Mouse (Mus musculus): ENCODE data around the gene Fndc1. TPM values are rescaled to one million over a fixed set of nuclear protein-coding genes. Genes with fewer than 3 reads are reported as not detected.
A peak's percentile ranks its signal among the peaks of the same experiment; 100 is the strongest.

Gene Fndc1
- polyA plus RNA-seq, 1 experiment: not detected

DNA sequence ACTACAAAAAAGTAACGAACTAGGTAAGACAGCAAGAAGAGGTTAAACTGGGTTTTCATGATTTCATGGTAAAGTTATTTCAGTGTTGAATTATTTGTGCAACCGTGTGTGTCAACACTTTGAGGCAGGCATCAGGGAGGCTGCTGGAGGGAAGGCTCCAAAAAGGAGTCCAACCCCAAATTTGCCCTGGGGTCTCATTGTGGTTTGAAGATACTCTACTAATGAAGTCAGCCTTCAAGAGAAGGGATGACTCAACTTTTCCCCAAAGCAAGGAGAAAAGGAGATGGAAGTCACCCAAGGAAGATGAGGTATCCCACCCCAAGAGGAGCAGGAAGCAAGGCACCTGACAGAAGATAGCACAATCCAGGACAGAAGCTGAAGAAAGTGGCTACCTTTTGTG is 31.9 kb downstream of the Fndc1 start:
- Histone ChIP-seq H3K4me3 (replicated peaks) (no peak overlapping the region), H3K4me1 (no peaks in the 10 kb centered on the region), H3K9me3 (no peaks in the 10 kb centered on the region), H3K27me3 (replicated peaks) (no peaks in the 10 kb centered on the region), H3K36me3 (replicated peaks; ENCODE audit: low read length) (no peaks in the 10 kb centered on the region)
- TF ChIP-seq FLI1 (IDR thresholded peaks at IDR 0.05; ENCODE audit: low read length): no peak

DNA sequence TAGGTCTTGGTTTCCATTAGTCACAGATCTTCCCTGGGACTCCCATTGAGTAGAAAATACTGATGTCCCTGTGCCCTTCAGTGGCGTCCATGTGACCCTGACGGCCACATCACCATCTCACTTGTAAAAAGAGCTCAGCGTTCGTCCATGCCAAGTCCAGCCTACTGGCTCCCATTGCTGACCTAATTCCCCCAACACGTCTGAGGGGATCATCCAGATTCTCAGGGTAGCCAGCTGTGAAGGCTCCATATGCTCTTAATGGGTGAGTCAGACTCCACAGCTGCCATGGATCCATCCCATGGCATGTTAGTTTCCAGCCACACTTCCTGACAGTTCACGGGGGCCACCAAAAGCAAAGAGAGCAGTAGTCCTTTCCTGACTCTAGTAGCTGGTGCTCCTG is 33.0 kb downstream of the Fndc1 start:
- no peak overlapping the region for H3K4me3 ChIP-seq (replicated peaks)
- H3K4me1 ChIP-seq: no peaks in the 10 kb centered on the region
- no peaks in the 10 kb centered on the region for H3K27me3 ChIP-seq (replicated peaks)
- no peaks in the 10 kb centered on the region for H3K9me3 ChIP-seq
- no peak for TF ChIP-seq FLI1 (IDR thresholded peaks at IDR 0.05; ENCODE audit: low read length)
- TF ChIP-seq GATA1 (IDR thresholded peaks at IDR 0.05; ENCODE audit: borderline replicate concordance, low read length): no peak
- H3K36me3 ChIP-seq (replicated peaks; ENCODE audit: low read length): no peaks in the 10 kb centered on the region

DNA sequence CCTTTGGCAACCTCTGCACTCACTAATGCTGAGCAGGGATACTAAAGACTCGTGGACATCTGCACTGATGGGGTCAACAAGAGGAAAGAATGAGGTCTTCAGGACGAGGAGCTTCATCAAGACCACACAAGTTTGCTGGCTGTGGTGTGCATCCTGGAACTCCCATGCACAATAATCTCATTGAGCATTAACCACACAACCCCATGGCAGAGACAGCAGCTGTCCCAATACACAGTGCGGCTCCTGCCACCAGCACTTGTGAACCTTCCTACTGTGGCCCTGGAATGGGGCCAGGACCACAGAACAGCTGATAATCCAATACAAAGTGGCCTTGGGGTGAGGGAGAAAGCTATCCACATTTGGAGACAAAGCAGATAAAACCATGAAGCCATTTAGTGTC is 36.6 kb downstream of the Fndc1 start:
- Histone ChIP-seq H3K9me3 (no peaks in the 10 kb centered on the region), H3K36me3 (replicated peaks; ENCODE audit: low read length) (no peaks in the 10 kb centered on the region), H3K4me1 (no peaks in the 10 kb centered on the region), H3K4me3 (replicated peaks) (no peak overlapping the region), H3K27me3 (replicated peaks) (no peaks in the 10 kb centered on the region)
- TF ChIP-seq FLI1 (IDR thresholded peaks at IDR 0.05; ENCODE audit: low read length) (no peak), GATA1 (IDR thresholded peaks at IDR 0.05; ENCODE audit: borderline replicate concordance, low read length) (no peak)

DNA sequence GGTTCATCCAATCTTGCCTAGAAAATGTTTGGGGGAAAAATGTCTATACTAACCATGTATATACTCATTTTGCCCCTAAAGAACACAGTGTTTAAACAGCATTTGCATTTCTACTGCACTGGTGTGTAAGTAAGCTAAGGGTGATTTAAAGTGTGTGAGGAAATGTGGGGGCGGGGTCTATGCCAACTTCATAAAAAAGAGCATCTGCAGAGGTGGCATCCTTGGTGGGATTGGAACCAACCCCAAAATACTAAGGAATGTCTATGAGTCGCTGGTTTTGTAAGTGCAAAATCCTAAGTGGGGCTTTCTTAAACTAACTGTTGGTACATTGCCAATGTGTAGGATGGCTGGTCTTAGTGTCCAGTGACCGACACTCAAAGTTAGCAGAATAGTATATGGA is 53.0 kb downstream of the Fndc1 start:
- Histone ChIP-seq H3K27me3 (replicated peaks) (no peaks in the 10 kb centered on the region), H3K36me3 (replicated peaks; ENCODE audit: low read length) (no peaks in the 10 kb centered on the region), H3K4me3 (replicated peaks) (no peak overlapping the region), H3K4me1 (no peaks in the 10 kb centered on the region), H3K9me3 (peaks cover 4% of the 10 kb centered on the region; the same call in 1 of the 2 replicates)
- no peak for TF ChIP-seq FLI1 (IDR thresholded peaks at IDR 0.05; ENCODE audit: low read length)
- no peak for TF ChIP-seq GATA1 (IDR thresholded peaks at IDR 0.05; ENCODE audit: borderline replicate concordance, low read length)

DNA sequence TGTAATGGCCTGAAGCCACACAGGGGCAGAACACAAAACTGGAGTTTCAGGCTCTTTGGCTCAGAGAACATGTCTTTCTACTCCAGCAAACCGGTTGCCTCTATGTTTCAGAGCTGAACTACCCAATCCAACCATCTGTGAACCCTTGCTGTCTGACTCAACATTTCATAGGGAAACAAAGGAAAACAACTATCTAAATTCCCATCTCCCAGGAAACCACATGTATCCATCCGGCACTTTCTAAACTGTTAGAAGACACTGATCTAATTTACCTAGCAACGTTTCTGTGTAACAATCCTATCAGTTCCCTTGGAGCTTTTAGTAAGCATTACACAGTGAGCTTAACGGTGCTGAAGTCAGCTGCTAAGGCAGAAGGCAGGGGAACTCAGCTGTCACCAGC is 67.3 kb downstream of the Fndc1 start:
- no peaks in the 10 kb centered on the region for H3K9me3 ChIP-seq
- H3K27me3 ChIP-seq (replicated peaks): no peaks in the 10 kb centered on the region
- H3K4me1 ChIP-seq: no peaks in the 10 kb centered on the region
- H3K4me3 ChIP-seq (replicated peaks): peak overlapping the region; percentile 25
- no peaks in the 10 kb centered on the region for H3K36me3 ChIP-seq (replicated peaks; ENCODE audit: low read length)
- no peak for TF ChIP-seq GATA1 (IDR thresholded peaks at IDR 0.05; ENCODE audit: borderline replicate concordance, low read length)
- no peak for TF ChIP-seq FLI1 (IDR thresholded peaks at IDR 0.05; ENCODE audit: low read length)

DNA sequence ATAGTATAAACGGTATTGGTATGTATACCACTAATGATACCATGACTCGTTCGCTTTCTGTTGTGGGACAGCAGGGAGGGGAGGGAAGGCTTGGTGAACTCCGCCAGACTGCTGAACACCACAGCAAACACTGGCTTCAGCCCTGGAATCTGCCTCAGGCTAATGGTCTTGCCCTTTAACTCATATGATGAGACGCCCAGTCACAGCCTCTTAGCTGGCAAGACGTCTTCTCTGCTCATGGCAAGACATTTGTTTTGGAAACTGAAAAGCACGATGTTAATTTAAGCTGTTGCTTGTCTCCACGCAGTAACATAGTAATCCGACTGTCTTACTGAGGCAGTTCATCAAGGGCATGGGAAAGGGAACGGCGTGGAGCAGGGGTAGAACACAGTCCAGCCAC is 72.1 kb downstream of the Fndc1 start:
- TF ChIP-seq FLI1 (IDR thresholded peaks at IDR 0.05; ENCODE audit: low read length): no peak
- no peak for TF ChIP-seq GATA1 (IDR thresholded peaks at IDR 0.05; ENCODE audit: borderline replicate concordance, low read length)

DNA sequence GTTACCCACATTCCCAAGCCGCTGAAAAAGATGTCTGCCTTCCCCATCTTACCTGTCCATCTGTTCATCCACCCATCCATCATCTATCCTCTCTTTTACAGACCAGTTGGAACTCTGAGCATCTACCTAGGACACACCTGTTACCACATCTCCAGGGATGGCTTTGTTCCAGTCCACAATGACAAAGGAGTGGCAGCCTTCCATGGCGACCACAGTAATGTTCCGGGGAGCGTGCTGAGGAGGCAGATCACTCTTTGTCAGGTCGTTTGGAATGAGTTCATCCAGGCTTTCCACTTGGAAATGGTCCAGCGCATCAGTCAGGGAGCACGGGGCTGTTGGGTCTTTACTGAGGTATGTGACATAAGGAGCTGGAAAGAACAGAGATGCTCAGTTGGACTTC is 73.7 kb downstream of the Fndc1 start:
- H3K27me3 ChIP-seq (replicated peaks): no peaks in the 10 kb centered on the region
- no peaks in the 10 kb centered on the region for H3K4me1 ChIP-seq
- no peaks in the 10 kb centered on the region for H3K36me3 ChIP-seq (replicated peaks; ENCODE audit: low read length)
- no peak for TF ChIP-seq GATA1 (IDR thresholded peaks at IDR 0.05; ENCODE audit: borderline replicate concordance, low read length)
- no peak for TF ChIP-seq FLI1 (IDR thresholded peaks at IDR 0.05; ENCODE audit: low read length)
- no peak overlapping the region for H3K4me3 ChIP-seq (replicated peaks)
- H3K9me3 ChIP-seq: peaks cover 25% of the 10 kb centered on the region

More for the DNA sequence above, 72.1 kb downstream of the Fndc1 start:
- no peaks in the 10 kb centered on the region for H3K4me1 ChIP-seq
- H3K36me3 ChIP-seq (replicated peaks; ENCODE audit: low read length): no peaks in the 10 kb centered on the region
- no peaks in the 10 kb centered on the region for H3K27me3 ChIP-seq (replicated peaks)
- H3K9me3 ChIP-seq: peaks cover 19% of the 10 kb centered on the region
- no peak overlapping the region for H3K4me3 ChIP-seq (replicated peaks)

DNA sequence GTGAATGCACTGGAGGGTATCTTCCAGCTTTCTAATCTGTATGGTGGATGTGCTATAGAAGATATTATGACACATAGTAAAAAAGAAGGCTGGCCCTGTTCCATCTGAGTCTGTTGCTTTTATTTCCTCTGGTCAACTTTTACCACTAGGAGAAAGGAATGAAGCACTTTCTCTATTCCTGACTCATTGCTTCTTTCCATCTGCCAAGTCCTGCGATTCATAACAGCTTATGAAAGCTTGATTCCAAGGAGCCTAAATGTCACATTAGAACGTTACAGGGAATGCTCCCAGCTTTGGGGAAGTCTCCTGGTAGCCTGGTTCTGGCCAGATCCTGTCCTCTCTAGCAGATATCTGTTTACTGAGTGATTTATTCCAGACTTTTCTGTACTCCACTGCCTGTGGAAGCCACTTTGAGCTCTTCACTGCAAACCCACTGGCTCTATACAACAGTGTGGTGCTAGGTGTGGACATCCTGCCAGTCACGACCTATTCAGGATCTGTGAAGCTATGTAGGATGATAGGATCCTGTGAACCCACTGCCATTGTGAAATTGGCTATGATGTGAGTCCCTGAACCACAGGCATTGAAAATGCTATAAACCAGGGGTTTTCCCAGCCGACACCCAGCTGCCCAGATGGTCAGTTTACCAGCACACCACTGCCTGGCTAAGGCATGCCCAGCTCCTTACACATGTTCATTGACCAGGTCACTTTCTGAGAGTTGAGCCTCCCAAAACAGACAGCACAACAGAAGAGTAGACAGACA is 77.9 kb downstream of the Fndc1 start:
- H3K4me3 ChIP-seq (replicated peaks): no peak overlapping the region
- no peaks in the 10 kb centered on the region for H3K4me1 ChIP-seq
- no peaks in the 10 kb centered on the region for H3K36me3 ChIP-seq (replicated peaks; ENCODE audit: low read length)
- H3K9me3 ChIP-seq: peaks cover 25% of the 10 kb centered on the region
- no peaks in the 10 kb centered on the region for H3K27me3 ChIP-seq (replicated peaks)
- no peak for TF ChIP-seq GATA1 (IDR thresholded peaks at IDR 0.05; ENCODE audit: borderline replicate concordance, low read length)
- no peak for TF ChIP-seq FLI1 (IDR thresholded peaks at IDR 0.05; ENCODE audit: low read length)

DNA sequence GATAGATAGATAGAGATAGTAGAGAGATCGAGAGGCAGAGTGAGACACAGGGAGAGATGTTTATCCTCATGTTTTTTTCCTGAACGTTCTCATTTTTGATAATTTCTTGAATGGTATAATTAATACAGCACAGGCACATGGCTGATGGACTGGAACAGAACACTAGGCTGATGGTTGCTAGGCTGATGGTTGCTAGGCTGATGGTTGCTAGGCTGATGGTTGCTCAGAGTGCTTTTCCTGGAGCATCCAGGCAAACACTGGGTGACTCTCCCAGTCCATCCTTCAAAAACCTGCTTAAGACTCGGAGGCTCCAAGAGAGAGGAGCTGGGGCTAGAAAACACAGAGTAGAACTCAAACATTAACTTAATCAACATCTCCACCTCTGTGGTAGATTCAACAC is 80.3 kb downstream of the Fndc1 start:
- peaks cover 16% of the 10 kb centered on the region for H3K9me3 ChIP-seq
- H3K4me1 ChIP-seq: no peaks in the 10 kb centered on the region
- H3K27me3 ChIP-seq (replicated peaks): no peaks in the 10 kb centered on the region
- H3K4me3 ChIP-seq (replicated peaks): no peak overlapping the region
- no peaks in the 10 kb centered on the region for H3K36me3 ChIP-seq (replicated peaks; ENCODE audit: low read length)
- TF ChIP-seq GATA1 (IDR thresholded peaks at IDR 0.05; ENCODE audit: borderline replicate concordance, low read length) (no peak), FLI1 (IDR thresholded peaks at IDR 0.05; ENCODE audit: low read length) (no peak)

DNA sequence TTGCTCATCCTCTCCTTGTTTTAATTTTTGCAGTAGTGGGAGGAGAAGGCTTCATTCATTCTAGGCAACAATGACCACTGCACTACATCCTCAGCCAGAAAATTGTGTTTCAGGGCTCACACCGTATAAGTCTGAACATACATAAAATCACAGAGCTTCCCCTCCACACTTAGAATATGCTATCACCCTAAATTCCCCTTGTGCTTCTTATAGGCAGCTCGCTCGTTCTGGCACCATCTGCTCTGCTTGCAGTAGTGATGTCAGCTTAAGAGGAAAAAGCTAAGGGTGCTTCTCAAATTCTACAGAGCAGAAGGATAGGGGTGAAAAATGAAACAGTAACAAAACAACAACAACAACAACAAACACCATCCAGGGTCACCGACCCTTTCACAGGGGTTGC is 82.1 kb downstream of the Fndc1 start:
- Histone ChIP-seq H3K27me3 (replicated peaks) (no peaks in the 10 kb centered on the region), H3K4me3 (replicated peaks) (no peak overlapping the region), H3K4me1 (no peaks in the 10 kb centered on the region), H3K9me3 (0 out of 2 replicates have a peak, but pooled peaks cover 5% of the 10 kb centered on the region), H3K36me3 (replicated peaks; ENCODE audit: low read length) (no peaks in the 10 kb centered on the region)
- no peak for TF ChIP-seq GATA1 (IDR thresholded peaks at IDR 0.05; ENCODE audit: borderline replicate concordance, low read length)
- TF ChIP-seq FLI1 (IDR thresholded peaks at IDR 0.05; ENCODE audit: low read length): no peak

Data from megakaryocyte, embryonic 14.5 days (primary cell).